Mouse (Mus musculus) hindbrain, postnatal 0 days (tissue): ENCODE data around the gene Sirpa. TPM values are rescaled to one million over a fixed set of nuclear protein-coding genes. Genes with fewer than 3 reads are reported as not detected.

Experiments
- ATAC-seq: fragments of 200-750 bp; cut with Nextera tagmentation; 2 replicates; pipeline ENCODE4 v1.8.0; 2017; ENCODE audit warnings: mild to moderate bottlenecking, moderate TSS enrichment, moderate library complexity
- DNase-seq: peaks from one replicate; pipeline ENCODE4 v3.0.0-alpha.2; 2015; ENCODE audit warnings: low spot score
- H3K27ac ChIP-seq: fragments of 300-500 bp; sonication (generic); 2 replicates; pipeline ENCODE4 v1.5.1; 2014; ENCODE audit warnings: mild to moderate bottlenecking
- H3K27me3 ChIP-seq: fragments of 300-500 bp; sonication (generic); 2 replicates; pipeline ENCODE4 v1.6.1; 2014; ENCODE audit warnings: low read length, mixed read lengths; ENCODE audit not compliant: insufficient read depth
- H3K36me3 ChIP-seq: fragments of 300-500 bp; sonication (generic); 2 replicates; pipeline ENCODE4 v1.6.1; 2014; ENCODE audit warnings: low read length, mixed read lengths; ENCODE audit not compliant: insufficient read depth
- H3K4me1 ChIP-seq: fragments of 300-500 bp; sonication (generic); 2 replicates; pipeline ENCODE4 v1.6.1; 2014; ENCODE audit warnings: antibody characterized with exemption, low read length, mixed read lengths; ENCODE audit not compliant: insufficient read depth
- H3K4me2 ChIP-seq: fragments of 300-500 bp; sonication (generic); 2 replicates; pipeline ENCODE4 v1.6.1; 2014; ENCODE audit warnings: low read depth, mild to moderate bottlenecking, low read length, moderate library complexity, mixed read lengths
- H3K4me3 ChIP-seq: fragments of 300-500 bp; sonication (generic); 2 replicates; pipeline ENCODE4 v1.5.1; 2014; ENCODE audit warnings: low read length
- H3K9ac ChIP-seq: fragments of 300-500 bp; sonication (generic); replicated peaks from 2 replicates; pipeline ENCODE4 v1.6.1; 2014; ENCODE audit warnings: mild to moderate bottlenecking, low read length, moderate library complexity, mixed read lengths
- H3K9me3 ChIP-seq: fragments of 300-500 bp; sonication (generic); 2 replicates; pipeline ENCODE4 v1.6.1; 2016; ENCODE audit warnings: low read length, mixed read lengths
- CTCF ChIP-seq: IDR thresholded peaks from 2 replicates; pipeline ENCODE4 v1.5.1; 2016; ENCODE audit warnings: antibody characterized with exemption, control low read depth, low read depth
- whole genome bisulfite sequencing: fragments of 180-500 bp; shearing (Covaris S2); extraction: QIAGEN DNeasy Blood & Tissue Kit; methylation state at CpG from one replicate; pipeline ENCODE4 v1.1.7; 2014; 5-methylcytosine and 5-hydroxymethylcytosine counted together
- polyA plus RNA-seq: library from polyadenylated mRNA; unstranded; fragments of >200 nt; fragmentation: Nextera tagmentation; extraction: Ambion mirVana; gene quantifications from 2 replicates; pipeline ENCODE4 v1.2.1, GENCODE M21; 2015
- total RNA-seq: library from RNA; depleted of rRNA; stranded (reverse); fragments of >200 nt; gene quantifications from 2 replicates; pipeline ENCODE4 v1.2.3, GENCODE M21; 2014

Gene Sirpa
- total and polyA plus RNA-seq, 2 experiments from 2014 or later: 35.8 to 87.7 TPM

DNA sequence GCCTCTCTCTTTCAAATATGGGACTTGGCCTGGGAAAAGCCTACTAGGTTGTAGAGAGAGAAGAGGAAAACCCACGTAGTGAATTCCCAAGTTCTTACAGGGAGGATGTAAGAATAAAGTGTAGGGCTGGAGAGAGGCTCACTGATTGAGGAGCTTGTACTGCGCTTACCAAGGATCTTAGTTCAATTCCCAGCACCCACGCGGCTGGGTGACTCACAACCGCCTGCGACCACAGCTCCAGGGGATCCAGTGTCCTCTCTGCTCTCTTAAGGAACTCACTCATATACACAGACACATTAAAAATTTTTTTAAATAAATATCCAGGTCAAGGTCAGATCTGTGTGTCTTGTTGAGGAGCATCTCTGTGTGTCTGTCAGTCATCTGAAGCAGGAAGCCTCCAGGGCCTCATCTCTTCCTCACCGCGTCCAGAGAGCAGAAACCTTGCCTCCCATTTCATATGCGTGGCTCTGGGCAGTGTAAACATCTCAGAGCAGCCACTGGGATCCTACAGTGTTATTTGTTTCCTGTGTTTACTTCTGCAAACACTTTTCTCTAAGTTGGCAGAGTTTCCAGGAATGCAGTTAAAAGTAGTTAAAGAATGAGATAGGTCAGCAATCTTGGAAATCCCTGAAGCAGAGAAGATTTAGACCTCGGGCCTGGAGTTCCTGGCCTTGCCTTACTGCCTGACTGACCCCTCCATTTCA lies 22.0 kb downstream of the Sirpa start:
- peaks cover 10% of the 10 kb centered on the region; the same call in 1 of the 2 replicates for H3K36me3 ChIP-seq
- no peak overlapping the region for H3K4me2 ChIP-seq
- WGBS: 90% methylated on average over 10 of the region's 10 CpGs
- no peak overlapping the region for H3K27ac ChIP-seq
- TF ChIP-seq CTCF: no peak
- DNase-seq: no peak
- no peaks in the 10 kb centered on the region for H3K9me3 ChIP-seq
- no peak overlapping the region for H3K4me3 ChIP-seq
- ATAC-seq: no peak
- no peaks in the 10 kb centered on the region for H3K27me3 ChIP-seq
- no peak overlapping the region for H3K9ac ChIP-seq
- H3K4me1 ChIP-seq: no peaks in the 10 kb centered on the region

DNA sequence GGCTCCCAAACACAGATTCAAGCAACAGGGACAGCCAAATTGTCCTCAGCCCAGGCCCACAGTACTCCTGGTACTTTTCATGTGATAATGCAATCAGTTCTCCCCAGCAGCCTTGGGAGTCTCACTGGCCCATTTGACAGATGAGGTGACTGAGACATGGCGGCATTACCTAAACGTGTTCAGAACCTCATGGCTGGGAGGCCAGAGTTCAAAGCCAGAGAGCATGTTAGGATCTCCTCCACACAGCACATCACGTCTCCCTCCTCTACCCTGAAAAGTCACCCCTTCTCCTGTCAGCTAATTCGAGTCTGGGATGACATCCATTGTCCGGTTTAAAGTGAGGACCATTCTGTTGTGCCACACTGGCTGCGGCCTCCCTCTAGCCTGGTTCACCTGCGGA lies 27.5 kb downstream of the Sirpa start:
- Histone ChIP-seq H3K36me3 (peaks cover 11% of the 10 kb centered on the region; the same call in 1 of the 2 replicates), H3K9me3 (no peaks in the 10 kb centered on the region), H3K27ac (no peak overlapping the region), H3K27me3 (no peaks in the 10 kb centered on the region), H3K4me2 (no peak overlapping the region), H3K4me1 (0 out of 2 replicates have a peak, but pooled peaks cover 3% of the 10 kb centered on the region), H3K4me3 (no peak overlapping the region), H3K9ac (no peak overlapping the region)
- ATAC-seq: no peak
- TF ChIP-seq CTCF: no peak
- WGBS: 90% methylated on average over 7 of the region's 7 CpGs
- DNase-seq: no peak

- ATAC-seq (no peak), DNase-seq (no peak)
- WGBS: 94% methylated on average over 5 of the region's 5 CpGs
- Histone ChIP-seq H3K27me3 (no peaks in the 10 kb centered on the region), H3K9me3 (no peaks in the 10 kb centered on the region), H3K9ac (no peak overlapping the region), H3K27ac (no peak overlapping the region), H3K36me3 (peaks cover 11% of the 10 kb centered on the region; the same call in 1 of the 2 replicates), H3K4me3 (no peak overlapping the region), H3K4me1 (0 out of 2 replicates have a peak, but pooled peaks cover 3% of the 10 kb centered on the region), H3K4me2 (no peak overlapping the region)
- TF ChIP-seq CTCF: no peak
Measured at GRCm38 (mm10) chr2:129620881-129621280, 28.2 kb downstream of the Sirpa start.

DNA sequence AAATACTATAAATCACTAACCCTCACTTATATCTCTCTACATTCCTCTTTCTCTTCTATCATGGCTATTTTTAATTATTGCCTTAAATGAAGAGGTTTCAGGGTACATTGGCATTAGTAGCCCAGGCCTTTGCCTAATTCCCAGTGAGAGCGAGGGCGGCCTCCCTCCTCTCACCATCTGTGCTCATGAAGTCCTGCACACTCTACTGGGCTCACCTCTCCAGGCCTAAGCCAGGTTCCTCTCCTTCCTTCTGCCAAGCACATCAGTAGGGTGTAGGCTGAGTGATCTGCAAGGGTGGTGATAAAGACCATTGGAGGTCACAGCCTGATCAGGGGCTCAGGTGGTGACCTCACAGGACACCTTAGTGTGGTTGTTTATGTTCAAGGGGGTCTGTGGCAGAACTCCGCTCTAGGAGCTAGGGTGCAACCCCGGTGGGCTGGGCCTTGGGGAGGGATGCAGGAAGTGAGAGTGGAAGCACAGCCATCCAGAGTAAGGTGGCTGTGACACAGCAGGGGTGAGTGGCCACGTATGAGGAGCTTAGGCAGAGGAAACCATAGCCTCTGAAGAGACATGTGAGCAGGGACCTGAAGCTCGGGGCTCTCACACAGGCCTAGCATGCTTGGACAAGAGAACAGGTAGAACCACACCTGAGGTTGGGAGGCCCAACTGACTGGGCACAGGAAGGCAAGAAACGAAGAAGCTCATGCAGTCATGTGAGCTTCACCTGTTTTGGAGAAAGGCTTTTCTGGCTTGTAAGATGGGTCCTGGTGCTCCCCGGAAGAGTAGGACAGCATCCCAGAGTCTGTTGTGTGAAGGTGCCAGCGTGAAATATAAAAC lies 29.2 kb downstream of the Sirpa start:
- no peak for ATAC-seq
- Histone ChIP-seq H3K36me3 (peaks cover 11% of the 10 kb centered on the region; the same call in 1 of the 2 replicates), H3K4me3 (no peak overlapping the region), H3K27me3 (no peaks in the 10 kb centered on the region), H3K4me2 (no peak overlapping the region), H3K4me1 (0 out of 2 replicates have a peak, but pooled peaks cover 3% of the 10 kb centered on the region), H3K9me3 (no peaks in the 10 kb centered on the region), H3K27ac (no peak overlapping the region), H3K9ac (no peak overlapping the region)
- DNase-seq: no peak
- WGBS: 93% methylated on average over 9 of the region's 9 CpGs
- no peak for TF ChIP-seq CTCF

GRCm38 (mm10) chr2:129622918-129623317 lies 30.3 kb downstream of the Sirpa start:
- Histone ChIP-seq H3K36me3 (peaks cover 11% of the 10 kb centered on the region; the same call in 1 of the 2 replicates), H3K9me3 (no peaks in the 10 kb centered on the region), H3K4me2 (no peak overlapping the region), H3K27me3 (no peaks in the 10 kb centered on the region), H3K27ac (no peak overlapping the region), H3K4me1 (0 out of 2 replicates have a peak, but pooled peaks cover 3% of the 10 kb centered on the region), H3K9ac (no peak overlapping the region), H3K4me3 (no peak overlapping the region)
- ATAC-seq (no peak), DNase-seq (no peak)
- no peak for TF ChIP-seq CTCF
- 91% methylated on average over 5 of the region's 5 CpGs for WGBS

GRCm38 (mm10) chr2:129623771-129624170 lies 31.1 kb downstream of the Sirpa start:
- WGBS: 82% methylated on average over 7 of the region's 7 CpGs
- no peak for TF ChIP-seq CTCF
- no peak for DNase-seq
- ATAC-seq: no peak
- no peaks in the 10 kb centered on the region for H3K9me3 ChIP-seq
- H3K4me1 ChIP-seq: 0 out of 2 replicates have a peak, but pooled peaks cover 3% of the 10 kb centered on the region
- H3K27ac ChIP-seq: no peak overlapping the region
- H3K4me2 ChIP-seq: no peak overlapping the region
- H3K27me3 ChIP-seq: no peaks in the 10 kb centered on the region
- H3K36me3 ChIP-seq: peaks cover 12% of the 10 kb centered on the region
- no peak overlapping the region for H3K4me3 ChIP-seq
- H3K9ac ChIP-seq: no peak overlapping the region
